Mouse (Mus musculus): ENCODE measurements around the gene Smim26.
"Not testable (repeated sequence)": the region's sequence is repeated elsewhere in the genome, so short reads cannot be mapped to it uniquely, and the experiment has no call there.

The Smim26 gene

GRCm38 (mm10) chr2:144593951-144594651 is at the start of gene Smim26:
Smim26 (plus strand) TSS chr2:144594054.
- ATAC-seq (ENCODE audit: low TSS enrichment), result peak; percentile 99

GRCm38 (mm10) chr2:144544630-144545029 is 49.2 kb upstream of the Smim26 start:
- ATAC-seq (ENCODE audit: low TSS enrichment), result no peak

- no peak for ATAC-seq (ENCODE audit: low TSS enrichment)
These were observed 48.8 kb upstream of the Smim26 start for GRCm38 (mm10) chr2:144545061-144545460.

GRCm38 (mm10) chr2:144545481-144545880 is 48.4 kb upstream of the Smim26 start:
- no peak for ATAC-seq (ENCODE audit: low TSS enrichment)

- ATAC-seq (ENCODE audit: low TSS enrichment), result no peak
These were observed 46.3 kb upstream of the Smim26 start for GRCm38 (mm10) chr2:144547559-144547958.

GRCm38 (mm10) chr2:144550529-144550928 is 43.3 kb upstream of the Smim26 start, which contains the start of gene Rbbp9:
Rbbp9 (minus strand) TSS chr2:144550869.
- ATAC-seq (ENCODE audit: low TSS enrichment), result peak; percentile 93

- no peak for ATAC-seq (ENCODE audit: low TSS enrichment)
These were observed 39.9 kb upstream of the Smim26 start for GRCm38 (mm10) chr2:144553905-144554304.

- no peak for ATAC-seq (ENCODE audit: low TSS enrichment)
These were observed 38.5 kb upstream of the Smim26 start for GRCm38 (mm10) chr2:144555286-144555819.

GRCm38 (mm10) chr2:144555820-144556552 is 37.9 kb upstream of the Smim26 start, which contains the start of gene Sec23b:
Sec23b (plus strand) TSS chr2:144556229.
- ATAC-seq (ENCODE audit: low TSS enrichment), result peak; percentile 98

- no peak for ATAC-seq (ENCODE audit: low TSS enrichment)
These were observed 5.1 kb upstream of the Smim26 start for GRCm38 (mm10) chr2:144588723-144589122.

GRCm38 (mm10) chr2:144593036-144593435 is 818 bp upstream of the Smim26 start:
- ATAC-seq (ENCODE audit: low TSS enrichment), result not testable (repeated sequence)

GRCm38 (mm10) chr2:144598006-144598405 is 4.2 kb downstream of the Smim26 start:
- no peak for ATAC-seq (ENCODE audit: low TSS enrichment)

- ATAC-seq (ENCODE audit: low TSS enrichment), result peak; percentile 92
These were observed 6.2 kb downstream of the Smim26 start, which contains the start of gene Dtd1 for GRCm38 (mm10) chr2:144599831-144600687. Dtd1 (plus strand) TSS chr2:144599897.

- no peak for ATAC-seq (ENCODE audit: low TSS enrichment)
These were observed 7.7 kb downstream of the Smim26 start for GRCm38 (mm10) chr2:144601576-144601975.

GRCm38 (mm10) chr2:144613956-144614355 is 20.1 kb downstream of the Smim26 start:
- ATAC-seq (ENCODE audit: low TSS enrichment), result no peak

- ATAC-seq (ENCODE audit: low TSS enrichment), result no peak
These were observed 23.4 kb downstream of the Smim26 start for GRCm38 (mm10) chr2:144617074-144617874.

GRCm38 (mm10) chr2:144621491-144621890 is 27.6 kb downstream of the Smim26 start:
- ATAC-seq (ENCODE audit: low TSS enrichment), result no peak

GRCm38 (mm10) chr2:144633551-144633950 is 39.7 kb downstream of the Smim26 start:
- no peak for ATAC-seq (ENCODE audit: low TSS enrichment)

- ATAC-seq (ENCODE audit: low TSS enrichment), result no peak
These were observed 40.4 kb downstream of the Smim26 start for GRCm38 (mm10) chr2:144634231-144634630.

- no peak for ATAC-seq (ENCODE audit: low TSS enrichment)
These were observed 40.9 kb downstream of the Smim26 start for GRCm38 (mm10) chr2:144634729-144635128.

Data from frontal cortex, adult (tissue).